Mouse (Mus musculus) left cerebral cortex, postnatal 25 days (tissue): ENCODE measurements around the gene Pitpnm3. TPM values are rescaled to one million over a fixed set of nuclear protein-coding genes. Genes with fewer than 3 reads are reported as not detected.

Source experiments
- DNase-seq, 2 experiments: peaks; one replicate each; pipeline ENCODE4 v3.0.0; 2022; ENCODE audit warnings: low spot score in 2 of 2, mixed read lengths in 1 of 2
- intact Hi-C: fragments of 180-260 bp; cut with DNase I; formaldehyde crosslinking; loops from one replicate; pipeline ENCODE4 v1.15.1; 2025
- total RNA-seq, 2 experiments: library from RNA; stranded (reverse); gene quantifications; 2 replicates each; pipeline ENCODE4 v1.2.3; 2021

The Pitpnm3 gene
- total RNA-seq, 2 experiments from 2014 or later, result 72.4 to 78.6 TPM

GRCm38 (mm10) chr11:72103530-72103929 is 32.0 kb downstream of the Pitpnm3 start:
- intact Hi-C loops, result no loop called here
- DNase-seq, result no peak

DNA sequence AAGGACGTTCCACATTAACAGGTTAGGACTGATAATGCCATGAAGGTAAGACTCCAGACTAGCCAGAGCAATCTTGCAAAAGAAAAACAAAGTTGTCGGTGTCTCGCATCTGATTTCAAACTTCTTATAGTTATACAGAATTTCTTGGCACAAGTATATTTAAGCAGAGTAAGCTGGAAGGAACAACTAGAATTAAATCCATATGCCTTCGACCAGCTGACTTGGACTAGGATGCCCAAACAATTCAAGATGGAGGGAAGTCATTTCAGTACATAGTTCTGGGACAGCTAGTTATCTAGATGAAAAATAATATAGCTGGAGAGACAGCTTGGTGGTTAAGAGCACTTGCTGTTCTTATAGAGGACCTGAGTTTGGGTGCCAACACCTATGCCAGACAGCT is 34.6 kb downstream of the Pitpnm3 start:
- intact Hi-C loops, result no loop called here
- no peak for DNase-seq

GRCm38 (mm10) chr11:72099181-72099580 is 36.4 kb downstream of the Pitpnm3 start:
- intact Hi-C loops, result no loop called here
- DNase-seq, result peak in 1 of 2 experiments; percentile 65

- intact Hi-C loops, result no loop called here
- DNase-seq, result no peak
These were observed 37.6 kb downstream of the Pitpnm3 start for GRCm38 (mm10) chr11:72098027-72098426.

- intact Hi-C loops, result no loop called here
These were observed 39.6 kb downstream of the Pitpnm3 start for GRCm38 (mm10) chr11:72095994-72096393.

DNA sequence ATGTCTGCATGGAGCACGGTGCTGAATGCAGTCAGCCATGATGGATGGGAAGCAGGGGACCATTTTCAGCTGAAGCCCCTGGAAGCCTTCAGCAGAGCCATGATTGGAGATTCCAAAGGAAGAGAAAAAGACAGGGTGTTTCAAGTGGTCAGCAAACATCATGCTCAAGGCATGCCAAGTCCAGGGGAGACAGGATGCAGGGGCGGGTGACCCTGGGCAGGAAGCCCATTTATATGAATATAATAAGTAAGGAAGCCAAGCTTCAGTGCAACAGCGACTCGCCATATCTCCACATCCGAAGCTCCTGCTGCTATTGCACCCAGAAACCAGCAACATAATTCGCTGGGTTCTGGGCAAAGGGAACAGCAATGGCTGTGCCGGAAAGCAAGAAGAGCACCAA is 41.1 kb downstream of the Pitpnm3 start:
- intact Hi-C loops, result no loop called here
- no peak for DNase-seq

More at GRCm38 (mm10) chr11:72095994-72096393, 39.6 kb downstream of the Pitpnm3 start:
- DNase-seq, result no peak

- no peak for DNase-seq
- intact Hi-C loops, result no loop called here
These were observed 43.2 kb downstream of the Pitpnm3 start for GRCm38 (mm10) chr11:72092390-72092789.

DNA sequence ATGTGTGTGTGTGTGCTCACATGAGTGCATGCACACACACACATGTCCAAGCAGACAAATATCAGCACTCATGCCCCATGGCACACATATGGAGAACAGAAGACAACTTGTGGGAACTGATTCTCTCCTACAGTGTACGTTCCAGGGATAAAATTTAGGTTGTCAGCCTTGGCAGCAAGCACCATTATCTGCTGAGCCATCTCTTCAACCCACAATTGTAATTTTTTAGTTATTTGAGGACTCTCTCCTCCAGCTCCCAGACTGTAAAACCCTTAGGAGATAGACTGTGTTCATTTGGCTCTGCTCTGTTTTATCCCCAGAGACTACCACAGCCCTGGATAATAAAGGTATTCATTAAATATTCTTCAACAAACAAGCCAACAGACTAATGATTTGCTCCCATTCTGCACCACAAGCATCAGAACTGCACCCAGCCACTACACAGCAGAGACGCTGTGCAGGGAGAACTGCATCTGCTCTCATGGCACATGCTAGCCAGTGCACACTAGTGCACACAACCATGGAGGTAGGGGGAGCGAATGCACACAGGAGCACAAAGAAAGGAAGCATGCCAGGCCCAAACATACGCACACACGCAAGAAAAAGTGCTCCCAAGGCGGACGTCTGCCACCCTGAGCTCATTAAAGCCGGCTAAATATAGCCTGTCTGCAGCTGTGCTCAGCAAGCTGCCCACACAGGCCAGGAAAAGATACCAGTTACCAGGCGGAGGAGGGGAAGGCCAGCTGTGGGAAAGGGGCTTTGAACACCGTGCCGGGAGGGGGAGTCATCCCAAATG is 49.1 kb downstream of the Pitpnm3 start:
- DNase-seq, result peak; percentile 73 to 90
- intact Hi-C loops, result no loop called here

DNA sequence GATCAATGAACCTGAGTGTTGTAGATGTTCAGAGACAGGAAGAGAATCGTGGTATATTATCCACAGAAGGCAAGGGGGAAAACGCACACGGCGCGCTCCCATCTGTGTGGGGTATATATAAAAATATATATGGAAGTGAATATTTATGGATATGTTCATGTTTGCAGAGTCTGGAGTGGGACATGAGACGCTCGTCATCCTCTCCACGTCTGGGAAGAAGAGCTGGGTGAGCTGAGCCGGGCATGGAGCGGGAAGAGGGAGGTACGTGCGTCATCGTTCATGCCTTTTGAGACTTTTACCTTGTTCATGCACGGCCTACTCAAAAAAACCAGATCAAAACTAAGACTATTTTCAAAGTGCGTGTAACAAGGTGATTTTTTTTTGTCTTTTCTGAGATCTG is 51.2 kb downstream of the Pitpnm3 start:
- DNase-seq, result peak in 1 of 2 experiments; percentile 90
- intact Hi-C loops, result loop anchor here (2.0 kb wide), 1 partner anchor 46 kb away; no protein-coding TSS in a partner anchor

DNA sequence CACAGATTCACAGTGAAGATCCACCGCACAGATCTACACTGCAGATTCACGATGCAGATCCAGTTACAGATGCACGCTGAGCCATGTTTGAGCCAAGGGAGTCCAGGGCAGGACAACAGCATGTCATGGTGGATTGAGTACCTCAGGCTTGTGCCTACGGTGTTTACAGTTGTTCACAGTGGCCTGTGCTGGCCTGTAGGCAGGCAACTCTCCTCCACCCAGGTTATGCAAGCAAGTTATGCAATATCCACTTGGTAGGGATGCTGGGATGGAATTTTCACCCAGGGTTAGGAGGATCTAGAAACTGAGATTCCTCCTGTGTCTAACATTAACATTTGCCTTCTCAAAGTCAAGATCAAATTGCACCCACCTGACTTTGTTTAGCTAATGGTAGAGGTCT is 53.0 kb downstream of the Pitpnm3 start:
- intact Hi-C loops, result no loop called here
- no peak for DNase-seq

DNA sequence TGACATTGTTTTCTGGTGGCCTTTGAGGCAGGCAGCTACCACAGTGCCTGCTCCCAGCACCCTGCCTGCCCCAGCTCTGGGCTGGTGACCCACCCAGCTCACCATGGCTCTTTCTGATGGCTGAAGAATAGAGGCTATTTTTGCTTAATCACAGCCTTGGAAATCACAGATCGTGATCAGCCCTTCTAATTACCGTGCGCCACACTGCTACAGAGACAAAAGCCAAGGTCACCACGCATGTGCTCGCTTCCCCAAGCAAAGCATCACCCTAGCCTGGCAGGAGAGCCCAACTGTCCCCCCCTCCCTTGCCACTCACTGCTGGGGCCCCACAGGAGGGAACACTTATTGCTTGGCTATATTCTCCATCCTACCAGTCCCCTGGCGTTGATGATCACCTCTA is 55.1 kb downstream of the Pitpnm3 start:
- intact Hi-C loops, result no loop called here
- no peak for DNase-seq

DNA sequence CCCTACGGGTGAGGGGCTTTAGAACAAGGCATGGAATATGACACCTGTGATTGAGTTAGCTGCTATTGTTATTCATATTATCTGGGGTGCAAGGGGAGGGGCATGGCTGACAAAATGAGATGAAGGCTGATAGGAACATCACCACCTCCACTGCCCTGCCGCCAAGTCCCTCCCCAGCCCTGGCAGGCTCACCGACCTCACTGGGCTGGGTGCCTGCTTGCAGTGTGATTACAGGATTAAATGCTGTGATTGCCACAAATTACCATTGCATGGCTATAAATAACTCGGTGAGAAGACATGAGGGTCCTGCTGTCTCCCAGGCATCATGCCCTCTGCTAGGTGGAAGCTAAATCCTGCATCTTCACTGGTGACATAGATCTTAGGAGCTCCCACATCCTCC is 56.9 kb downstream of the Pitpnm3 start:
- no peak for DNase-seq
- intact Hi-C loops, result no loop called here

DNA sequence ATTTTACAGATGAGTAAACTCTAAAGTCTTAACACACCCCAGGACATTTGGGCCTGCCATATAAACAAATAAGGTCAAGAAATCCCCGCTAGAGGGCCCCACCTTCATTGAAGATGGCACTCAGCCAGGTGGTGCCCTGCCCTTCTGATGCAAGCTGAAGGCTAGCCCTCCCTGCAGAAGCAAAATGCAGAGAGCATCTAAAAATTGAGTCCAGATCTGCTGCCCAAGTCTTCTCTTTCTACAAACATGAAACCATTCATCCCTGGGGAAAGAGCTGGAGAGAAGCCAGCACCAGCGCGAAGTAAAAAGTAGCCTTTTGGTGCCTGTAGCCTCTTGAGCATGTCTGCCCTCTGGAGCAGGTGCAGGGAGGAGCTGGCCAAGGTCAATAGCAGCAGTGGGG is 57.5 kb downstream of the Pitpnm3 start:
- intact Hi-C loops, result no loop called here
- DNase-seq, result no peak

DNA sequence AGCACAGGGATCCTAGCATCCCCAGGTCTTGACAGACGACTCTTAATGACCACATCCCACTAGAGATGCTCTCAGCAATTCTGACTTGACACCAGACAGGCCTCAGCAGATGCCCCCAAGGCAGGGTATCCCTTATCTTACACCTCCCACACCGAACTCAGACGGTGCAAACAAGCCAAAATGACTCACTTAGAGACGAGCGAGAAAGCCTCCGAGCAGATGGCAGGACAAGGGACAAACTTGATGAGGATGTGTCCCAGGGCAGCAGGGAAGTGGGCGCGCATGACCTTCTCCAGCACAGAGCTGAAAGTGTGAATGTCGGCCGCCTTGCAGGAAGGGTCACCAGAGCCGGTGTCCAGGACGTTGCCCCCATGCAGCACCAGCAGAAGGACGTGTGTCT is 61.3 kb downstream of the Pitpnm3 start:
- intact Hi-C loops, result no loop called here
- peak in 1 of 2 experiments; percentile 66 for DNase-seq

DNA sequence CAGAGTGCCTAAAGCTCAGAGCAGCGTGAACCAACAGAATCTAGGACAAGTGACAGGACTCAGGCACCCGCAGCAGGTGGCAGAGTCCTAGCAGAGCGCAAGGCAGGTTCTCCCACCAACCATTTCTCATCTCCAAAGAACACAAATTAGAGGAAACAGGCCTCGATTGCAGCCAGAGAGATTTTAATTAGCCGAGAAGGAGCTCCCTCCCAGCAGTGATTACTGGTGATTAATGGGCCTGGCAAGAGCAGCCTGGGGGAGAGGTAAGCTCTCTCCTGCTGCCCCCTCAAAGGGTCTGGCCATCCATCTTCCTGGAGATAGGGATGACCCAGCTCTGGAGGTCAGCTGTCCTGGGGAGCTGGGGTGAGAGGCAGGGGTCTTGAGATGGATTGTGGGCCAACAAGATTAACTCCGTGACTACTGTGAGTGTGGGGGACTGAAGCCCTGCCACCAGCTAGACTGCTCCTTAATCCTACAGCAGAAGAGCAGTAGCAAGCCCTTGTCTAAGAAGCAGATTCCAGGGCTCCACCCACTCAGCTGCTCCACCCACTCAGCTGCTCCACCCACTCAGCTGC is 63.2 kb downstream of the Pitpnm3 start:
- intact Hi-C loops, result no loop called here
- no peak for DNase-seq

GRCm38 (mm10) chr11:72070733-72071132 is 64.8 kb downstream of the Pitpnm3 start:
- intact Hi-C loops, result no loop called here
- no peak for DNase-seq

DNA sequence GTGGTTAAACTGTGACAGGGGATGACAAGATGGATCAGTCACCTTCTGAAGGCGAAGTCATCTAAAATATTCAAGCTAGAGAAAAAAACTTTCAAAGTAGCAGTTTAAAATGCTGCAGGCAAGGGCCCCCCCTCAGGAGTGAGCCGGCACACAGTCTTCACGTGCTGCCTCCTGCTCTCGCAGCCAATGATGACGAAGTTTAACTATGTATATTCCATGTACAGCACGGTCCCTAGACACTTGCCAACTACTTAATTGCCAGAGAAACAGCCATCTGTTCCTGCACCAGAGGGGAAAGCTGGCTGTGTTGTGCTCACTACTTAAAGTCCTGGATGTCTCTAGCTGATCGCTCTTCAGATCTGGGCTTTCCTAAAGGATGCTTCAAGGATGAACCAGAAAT is 67.6 kb downstream of the Pitpnm3 start:
- intact Hi-C loops, result no loop called here

GRCm38 (mm10) chr11:72067326-72067725 is 68.3 kb downstream of the Pitpnm3 start:
- DNase-seq, result no peak
- intact Hi-C loops, result no loop called here

More for the DNA sequence above, 67.6 kb downstream of the Pitpnm3 start:
- peak; percentile 45 to 63 for DNase-seq

DNA sequence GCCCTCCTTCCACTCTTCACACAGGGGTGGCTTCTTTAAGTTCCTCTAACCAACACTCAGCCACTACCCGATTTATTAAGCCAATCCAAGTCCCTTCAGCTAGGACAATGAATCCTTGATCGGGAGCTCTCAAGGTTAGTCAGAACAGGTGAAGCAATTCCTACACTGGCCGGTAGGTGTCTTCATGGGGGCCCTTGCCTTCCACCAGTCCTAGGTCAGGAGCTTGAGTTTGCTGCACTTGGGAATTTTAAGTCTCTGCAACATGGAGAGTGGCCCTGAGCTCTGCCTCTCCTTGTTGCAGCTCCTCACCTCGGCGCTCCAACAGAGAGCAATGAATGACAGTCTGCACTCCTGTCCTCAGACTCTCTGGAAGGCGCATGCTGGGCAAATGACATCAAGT is 69.2 kb downstream of the Pitpnm3 start:
- DNase-seq, result no peak
- intact Hi-C loops, result no loop called here

- DNase-seq, result peak in 1 of 2 experiments; percentile 52
- intact Hi-C loops, result no loop called here
These were observed 70.5 kb downstream of the Pitpnm3 start for GRCm38 (mm10) chr11:72065103-72065502.

DNA sequence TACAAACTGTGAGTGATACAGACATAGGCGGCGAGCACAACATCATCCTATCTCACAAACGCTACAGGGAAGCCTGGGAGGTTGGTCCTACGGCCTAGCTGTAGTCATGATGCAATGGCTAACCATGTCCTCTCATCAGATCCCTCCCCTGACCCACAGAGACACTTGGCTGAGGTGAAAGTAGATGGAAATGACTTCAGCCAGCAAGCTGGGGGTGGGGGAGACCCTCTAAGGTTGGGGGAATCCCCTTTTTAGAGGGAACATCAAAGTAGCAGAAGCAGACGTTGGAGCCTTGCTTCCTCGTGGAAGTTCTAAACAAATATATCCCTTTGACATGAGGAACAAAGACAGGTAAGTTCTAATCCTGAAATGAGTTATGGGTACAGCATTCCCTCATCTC is 71.2 kb downstream of the Pitpnm3 start:
- DNase-seq, result no peak
- intact Hi-C loops, result no loop called here
